ENCODE assay signal across 8 mouse cellular contexts in the genomic region with DNA sequence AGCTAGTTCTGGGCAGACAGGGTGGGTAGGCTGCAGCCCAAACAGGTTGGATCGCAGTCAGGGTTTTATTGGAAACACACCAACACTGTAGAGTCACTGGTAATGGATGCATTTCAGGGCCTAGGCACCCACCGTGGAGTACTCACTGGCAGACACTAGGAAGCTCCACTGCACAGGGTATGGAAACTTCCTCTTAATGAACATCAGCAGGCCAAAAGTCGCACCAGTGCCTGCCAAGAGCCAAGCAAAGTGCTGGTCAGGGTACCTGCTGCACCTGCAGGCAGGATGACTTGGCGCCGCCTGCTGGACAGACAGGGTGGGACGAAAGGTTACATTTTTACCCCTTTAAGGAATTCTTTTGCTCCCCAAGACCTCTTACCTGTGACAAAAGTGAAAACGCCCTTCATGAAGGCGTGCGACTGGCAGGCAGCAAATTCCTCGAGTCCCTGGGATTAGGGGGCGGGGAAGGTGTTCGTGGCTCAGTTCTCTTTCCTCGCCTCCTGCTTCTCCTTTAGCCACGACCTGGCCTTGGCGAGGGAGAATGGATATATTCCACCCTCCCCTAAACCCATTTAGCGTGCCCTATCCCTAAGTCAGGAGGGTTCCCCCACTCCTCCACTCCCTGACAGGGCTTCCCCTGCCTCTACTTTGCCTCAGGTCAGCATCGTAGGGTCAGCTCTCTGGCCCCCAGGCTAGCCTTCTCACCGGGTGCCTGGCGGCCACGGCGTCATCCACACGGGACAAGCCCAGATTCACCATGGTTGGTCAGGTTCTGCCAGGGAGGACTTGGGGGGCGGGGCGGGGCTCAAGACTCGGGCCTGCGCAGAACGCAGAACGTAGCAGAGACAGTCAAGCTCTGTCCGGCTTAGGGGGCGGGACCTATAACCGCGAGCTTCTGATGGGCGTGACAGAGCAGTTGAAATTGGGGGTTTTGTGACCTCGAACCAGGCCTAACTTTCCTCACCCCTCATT. TPM values are rescaled to one million over a fixed set of nuclear protein-coding genes. Genes with fewer than 3 reads are reported as not detected.
A peak's percentile ranks its signal among the peaks of the same experiment; 100 is the strongest.
DNase-seq lines count a peak whose midpoint lies in the region; ATAC-seq and TF ChIP-seq lines count a peak whose summit lies in the region.

Gene Tmem141 (minus strand): TSS at position 777 of the 972 bp plus-strand sequence.

- peaks cover 31% of the 10 kb centered on the region for H3K27me3 ChIP-seq in erythroblast, embryonic 14.5 days (ENCODE audit: control insufficient read depth)
- H3K27me3 ChIP-seq in heart, embryonic 11.5 days (ENCODE audit: control insufficient read depth, insufficient read depth, low read length) = peaks cover 28% of the 10 kb centered on the region
- H3K27me3 ChIP-seq in kidney, postnatal 0 days (ENCODE audit: insufficient read depth, low read length) = no peaks in the 10 kb centered on the region
- peaks cover 24% of the 10 kb centered on the region for H3K27me3 ChIP-seq in liver, embryonic 11.5 days (replicated peaks; ENCODE audit: control insufficient read depth, insufficient read depth, low read length)
- H3K27me3 ChIP-seq in stomach, embryonic 14.5 days (ENCODE audit: control insufficient read depth, insufficient read depth, low read length) = peaks cover 12% of the 10 kb centered on the region; the same call in 1 of the 2 replicates

- peak; percentile 84 for ATAC-seq in heart, embryonic 11.5 days (replicated peaks; ENCODE audit: insufficient number of reproducible peaks, low FRiP score, low TSS enrichment)
- ATAC-seq in kidney, postnatal 0 days (replicated peaks; ENCODE audit: low FRiP score, low read depth) = peak; percentile 92
- peak; percentile 84 for ATAC-seq in liver, embryonic 11.5 days (replicated peaks; ENCODE audit: low FRiP score)
- peak; percentile 91 for ATAC-seq in stomach, embryonic 14.5 days (ENCODE audit: insufficient number of reproducible peaks, insufficient read depth, low FRiP score, low read depth)

- TF ChIP-seq POLR2A in brain, embryonic 14.5 days (IDR thresholded peaks at IDR 0.05; ENCODE audit: borderline replicate concordance, extremely low read depth, insufficient read depth, insufficient read length, poor library complexity, severe bottlenecking) = no peak

- no peak within 1 kb of the TSS for H3K27ac ChIP-seq in heart, embryonic 11.5 days (ENCODE audit: low read depth, low read length)
- peak within 1 kb of the TSS; percentile 76 for H3K27ac ChIP-seq in kidney, postnatal 0 days
- H3K27ac ChIP-seq in liver, embryonic 11.5 days (ENCODE audit: low read depth, low read length) = no peak within 1 kb of the TSS
- H3K27ac ChIP-seq in stomach, embryonic 14.5 days (ENCODE audit: low read length) = peak within 1 kb of the TSS; percentile 39; the same call in 1 of the 2 replicates

- peak; percentile 70 for TF ChIP-seq CTCF in brain, embryonic 14.5 days (IDR thresholded peaks at IDR 0.05; ENCODE audit: borderline replicate concordance, extremely low read depth, insufficient read depth, insufficient read length)
- peak; percentile 76 for TF ChIP-seq CTCF in kidney, postnatal 0 days (IDR thresholded peaks at IDR 0.05; ENCODE audit: low read depth)

- H3K4me2 ChIP-seq in heart, embryonic 11.5 days = peak within 1 kb of the TSS; percentile 88
- peak within 1 kb of the TSS; percentile 69 for H3K4me2 ChIP-seq in kidney, postnatal 0 days (ENCODE audit: low read length)
- H3K4me2 ChIP-seq in liver, embryonic 11.5 days = peak within 1 kb of the TSS; percentile 74
- H3K4me2 ChIP-seq in stomach, embryonic 14.5 days (replicated peaks; ENCODE audit: low read depth, low read length) = peak within 1 kb of the TSS; percentile 76

- peak within 1 kb of the TSS; percentile 58 for H3K4me3 ChIP-seq in erythroblast, embryonic 14.5 days (replicated peaks)
- peak within 1 kb of the TSS; percentile 50 for H3K4me3 ChIP-seq in heart, embryonic 11.5 days (ENCODE audit: low read depth, low read length)
- H3K4me3 ChIP-seq in kidney, postnatal 0 days (replicated peaks; ENCODE audit: low read depth, low read length) = peak within 1 kb of the TSS; percentile 32
- peak within 1 kb of the TSS; percentile 35 for H3K4me3 ChIP-seq in liver, embryonic 11.5 days (ENCODE audit: low read depth, low read length)
- H3K4me3 ChIP-seq in stomach, embryonic 14.5 days (ENCODE audit: low read depth, low read length) = peak within 1 kb of the TSS; percentile 48

- no peaks in the 10 kb centered on the region for H3K9me3 ChIP-seq in erythroblast, embryonic 14.5 days (ENCODE audit: control insufficient read depth, low read length)
- H3K9me3 ChIP-seq in heart, embryonic 11.5 days (replicated peaks; ENCODE audit: control insufficient read depth, low read length) = no peaks in the 10 kb centered on the region
- no peaks in the 10 kb centered on the region for H3K9me3 ChIP-seq in kidney, postnatal 0 days (replicated peaks; ENCODE audit: low read length)
- no peaks in the 10 kb centered on the region for H3K9me3 ChIP-seq in liver, embryonic 11.5 days (ENCODE audit: control insufficient read depth, low read length)
- H3K9me3 ChIP-seq in stomach, embryonic 14.5 days (ENCODE audit: control insufficient read depth, low read depth, low read length) = no peaks in the 10 kb centered on the region

- H3K36me3 ChIP-seq in erythroblast, embryonic 14.5 days (ENCODE audit: control insufficient read depth) = no peaks in the 10 kb centered on the region
- H3K36me3 ChIP-seq in heart, embryonic 11.5 days (ENCODE audit: control insufficient read depth, insufficient read depth, low read length) = no peaks in the 10 kb centered on the region
- no peaks in the 10 kb centered on the region for H3K36me3 ChIP-seq in kidney, postnatal 0 days (ENCODE audit: insufficient read depth, low read length)
- H3K36me3 ChIP-seq in liver, embryonic 11.5 days (ENCODE audit: control insufficient read depth, insufficient read depth, low read length) = no peaks in the 10 kb centered on the region
- H3K36me3 ChIP-seq in stomach, embryonic 14.5 days (ENCODE audit: control insufficient read depth, insufficient read depth, low read length) = no peaks in the 10 kb centered on the region

- peak; percentile 95 for DNase-seq in A20 (ENCODE audit: low read depth, low spot score)
- DNase-seq in brain, embryonic 14.5 days (ENCODE audit: low read depth) = peak; percentile 92
- peak; percentile 90 for DNase-seq in kidney, postnatal 0 days (ENCODE audit: low spot score)
- DNase-seq in liver, embryonic 11.5 days (ENCODE audit: low spot score) = peak; percentile 75
- DNase-seq in naive thymus-derived CD4-positive, alpha-beta T cell, adult 2 months (ENCODE audit: low read depth) = peak; percentile 77

- WGBS in heart, embryonic 11.5 days (ENCODE audit: insufficient replicate concordance) = 7% methylated on average over 34 of the region's 34 CpGs
- WGBS in kidney, postnatal 0 days = 5% methylated on average over 34 of the region's 34 CpGs
- WGBS in liver, embryonic 11.5 days = 6% methylated on average over 34 of the region's 34 CpGs
- 5% methylated on average over 34 of the region's 34 CpGs for WGBS in stomach, embryonic 14.5 days

- peaks cover 9% of the 10 kb centered on the region for H3K4me1 ChIP-seq in erythroblast, embryonic 14.5 days (ENCODE audit: control insufficient read depth)
- peaks cover 3% of the 10 kb centered on the region for H3K4me1 ChIP-seq in heart, embryonic 11.5 days (ENCODE audit: control insufficient read depth, insufficient read depth, low read length)
- H3K4me1 ChIP-seq in kidney, postnatal 0 days (replicated peaks; ENCODE audit: insufficient read depth, low read length) = peaks cover 4% of the 10 kb centered on the region; the same call in 1 of the 2 replicates
- peaks cover 5% of the 10 kb centered on the region; the same call in 1 of the 2 replicates for H3K4me1 ChIP-seq in liver, embryonic 11.5 days (replicated peaks; ENCODE audit: control insufficient read depth, insufficient read depth, low read length)
- peaks cover 4% of the 10 kb centered on the region; the same call in 1 of the 2 replicates for H3K4me1 ChIP-seq in stomach, embryonic 14.5 days (ENCODE audit: control insufficient read depth, insufficient read depth, low read length)

- H3K9ac ChIP-seq in heart, embryonic 11.5 days (ENCODE audit: low read depth, low read length) = peak within 1 kb of the TSS; percentile 76
- H3K9ac ChIP-seq in kidney, postnatal 0 days (ENCODE audit: low read depth, low read length) = peak within 1 kb of the TSS; percentile 51
- peak within 1 kb of the TSS; percentile 30 for H3K9ac ChIP-seq in liver, embryonic 11.5 days (ENCODE audit: low read depth, low read length)
- peak within 1 kb of the TSS; percentile 36; the same call in 1 of the 2 replicates for H3K9ac ChIP-seq in stomach, embryonic 14.5 days (replicated peaks; ENCODE audit: low read depth, low read length)

RNA-seq across cellular contexts. Expression of gene Tmem141, which starts in this region (rescaled TPM):
- 31.7 and 34.8 TPM in 2 replicates for polyA plus RNA-seq in brain, embryonic 14.5 days (2012; rRNA removed)
- polyA plus RNA-seq in erythroblast, embryonic 14.5 days (2012) = 0.15 TPM in 1 of 2 replicates, not detected in the other
- polyA plus RNA-seq in heart, embryonic 11.5 days (2014; fragmentation: Nextera tagmentation; extraction: Ambion mirVana) = 14.6 and 18.4 TPM in 2 replicates
- polyA plus RNA-seq in kidney, postnatal 0 days (2015; fragmentation: Nextera tagmentation; extraction: Ambion mirVana) = 41.7 and 43.8 TPM in 2 replicates
- 12.1 and 13.4 TPM in 2 replicates for polyA plus RNA-seq in liver, embryonic 11.5 days (2014; fragmentation: Nextera tagmentation; extraction: Ambion mirVana)
- polyA plus RNA-seq in stomach, embryonic 14.5 days (2014; fragmentation: Nextera tagmentation; extraction: Ambion mirVana) = 25.5 and 26.3 TPM in 2 replicates

Comparison
In these comparisons a context has a peak if more than half of its experiments do, and no peak if none do; other contexts are left out.
1. RNA of gene Tmem141 (polyA plus RNA-seq): 41.7 to 43.8 TPM in kidney, postnatal 0 days, 31.7 to 34.8 TPM in brain, embryonic 14.5 days, 25.5 to 26.3 TPM in stomach, embryonic 14.5 days, 14.6 to 18.4 TPM in heart, embryonic 11.5 days and 12.1 to 13.4 TPM in liver, embryonic 11.5 days; 0.15 TPM in erythroblast, embryonic 14.5 days; every median in the first group is over 10 times any median in the second.
2. H3K27ac ChIP-seq: peak in kidney, postnatal 0 days (single experiment) and stomach, embryonic 14.5 days (single experiment); none in heart, embryonic 11.5 days (single experiment) and liver, embryonic 11.5 days (single experiment).
3. Peak in every context shown above with its lines, with median percentiles within 50 percentile points of each other: DNase-seq, H3K4me3 ChIP-seq, ATAC-seq, H3K4me2 ChIP-seq and H3K9ac ChIP-seq.